Mouse (Mus musculus): Measurements from ENCODE around the gene Gm5935.
"Not testable (repeated sequence)": the region's sequence is repeated elsewhere in the genome, so short reads cannot be mapped to it uniquely, and the experiment has no call there.

Gene Gm5935

GRCm38 (mm10) chrX:24775064-24775463 is at the start of gene Gm5935:
Gm5935 (minus strand) TSS chrX:24775164.
- DNase-seq (ENCODE audit: low spot score in 2 of 2): not testable (repeated sequence)
